Mouse (Mus musculus): Measurements from ENCODE around the gene Slc22a14. TPM values are rescaled to one million over a fixed set of nuclear protein-coding genes. Genes with fewer than 3 reads are reported as not detected.

Gene Slc22a14
- polyA plus RNA-seq, 1 experiment, result 0.05 TPM

GRCm38 (mm10) chr9:119355943-119356342 lies 9.4 kb downstream of the Slc22a14 start:
- peak; percentile 6 for DNase-seq (ENCODE audit: low read depth)
- no peak for TF ChIP-seq POLR2A (IDR thresholded peaks at IDR 0.05; ENCODE audit: borderline replicate concordance, extremely low read depth, insufficient read depth, insufficient read length, poor library complexity, severe bottlenecking)
- TF ChIP-seq CTCF (IDR thresholded peaks at IDR 0.05; ENCODE audit: borderline replicate concordance, extremely low read depth, insufficient read depth, insufficient read length), result no peak

- DNase-seq (ENCODE audit: low read depth), result no peak
- TF ChIP-seq POLR2A (IDR thresholded peaks at IDR 0.05; ENCODE audit: borderline replicate concordance, extremely low read depth, insufficient read depth, insufficient read length, poor library complexity, severe bottlenecking) (no peak), CTCF (IDR thresholded peaks at IDR 0.05; ENCODE audit: borderline replicate concordance, extremely low read depth, insufficient read depth, insufficient read length) (no peak)
These were observed 11.4 kb downstream of the Slc22a14 start for GRCm38 (mm10) chr9:119353926-119354325.

GRCm38 (mm10) chr9:119352060-119352459 lies 13.3 kb downstream of the Slc22a14 start:
- peak; percentile 72 for TF ChIP-seq CTCF (IDR thresholded peaks at IDR 0.05; ENCODE audit: borderline replicate concordance, extremely low read depth, insufficient read depth, insufficient read length)
- no peak for TF ChIP-seq POLR2A (IDR thresholded peaks at IDR 0.05; ENCODE audit: borderline replicate concordance, extremely low read depth, insufficient read depth, insufficient read length, poor library complexity, severe bottlenecking)
- DNase-seq (ENCODE audit: low read depth), result peak; percentile 61

GRCm38 (mm10) chr9:119350947-119351705 lies 14.2 kb downstream of the Slc22a14 start:
- no peak for DNase-seq (ENCODE audit: low read depth)
- no peak for TF ChIP-seq POLR2A (IDR thresholded peaks at IDR 0.05; ENCODE audit: borderline replicate concordance, extremely low read depth, insufficient read depth, insufficient read length, poor library complexity, severe bottlenecking)
- no peak for TF ChIP-seq CTCF (IDR thresholded peaks at IDR 0.05; ENCODE audit: borderline replicate concordance, extremely low read depth, insufficient read depth, insufficient read length)

GRCm38 (mm10) chr9:119350531-119350930 lies 14.8 kb downstream of the Slc22a14 start:
- DNase-seq (ENCODE audit: low read depth), result no peak
- TF ChIP-seq CTCF (IDR thresholded peaks at IDR 0.05; ENCODE audit: borderline replicate concordance, extremely low read depth, insufficient read depth, insufficient read length) (no peak), POLR2A (IDR thresholded peaks at IDR 0.05; ENCODE audit: borderline replicate concordance, extremely low read depth, insufficient read depth, insufficient read length, poor library complexity, severe bottlenecking) (no peak)

GRCm38 (mm10) chr9:119346376-119346775 lies 19.0 kb downstream of the Slc22a14 start:
- TF ChIP-seq POLR2A (IDR thresholded peaks at IDR 0.05; ENCODE audit: borderline replicate concordance, extremely low read depth, insufficient read depth, insufficient read length, poor library complexity, severe bottlenecking) (no peak), CTCF (IDR thresholded peaks at IDR 0.05; ENCODE audit: borderline replicate concordance, extremely low read depth, insufficient read depth, insufficient read length) (no peak)
- DNase-seq (ENCODE audit: low read depth), result no peak

GRCm38 (mm10) chr9:119342728-119343127 lies 22.6 kb downstream of the Slc22a14 start:
- TF ChIP-seq CTCF (IDR thresholded peaks at IDR 0.05; ENCODE audit: borderline replicate concordance, extremely low read depth, insufficient read depth, insufficient read length) (no peak), POLR2A (IDR thresholded peaks at IDR 0.05; ENCODE audit: borderline replicate concordance, extremely low read depth, insufficient read depth, insufficient read length, poor library complexity, severe bottlenecking) (no peak)
- no peak for DNase-seq (ENCODE audit: low read depth)

GRCm38 (mm10) chr9:119340909-119341816 lies 24.2 kb downstream of the Slc22a14 start, which contains the start of gene Myd88:
Myd88 (minus strand) TSS chr9:119341411.
- TF ChIP-seq POLR2A (IDR thresholded peaks at IDR 0.05; ENCODE audit: borderline replicate concordance, extremely low read depth, insufficient read depth, insufficient read length, poor library complexity, severe bottlenecking) (peak; percentile 51; the same call in 1 of the 2 replicates), CTCF (IDR thresholded peaks at IDR 0.05; ENCODE audit: borderline replicate concordance, extremely low read depth, insufficient read depth, insufficient read length) (no peak)
- DNase-seq (ENCODE audit: low read depth), result peak; percentile 99

GRCm38 (mm10) chr9:119340212-119340580 lies 25.2 kb downstream of the Slc22a14 start:
- no peak for TF ChIP-seq POLR2A (IDR thresholded peaks at IDR 0.05; ENCODE audit: borderline replicate concordance, extremely low read depth, insufficient read depth, insufficient read length, poor library complexity, severe bottlenecking)
- no peak for TF ChIP-seq CTCF (IDR thresholded peaks at IDR 0.05; ENCODE audit: borderline replicate concordance, extremely low read depth, insufficient read depth, insufficient read length)
- DNase-seq (ENCODE audit: low read depth), result peak; percentile 3

- peak; percentile 62 for DNase-seq (ENCODE audit: low read depth)
These were observed 25.7 kb downstream of the Slc22a14 start, which contains the start of gene Acaa1a for GRCm38 (mm10) chr9:119339558-119340211. Acaa1a (plus strand) TSS chr9:119339676.

GRCm38 (mm10) chr9:119339106-119339505 lies 26.2 kb downstream of the Slc22a14 start:
- DNase-seq (ENCODE audit: low read depth), result no peak
- TF ChIP-seq CTCF (IDR thresholded peaks at IDR 0.05; ENCODE audit: borderline replicate concordance, extremely low read depth, insufficient read depth, insufficient read length) (no peak), POLR2A (IDR thresholded peaks at IDR 0.05; ENCODE audit: borderline replicate concordance, extremely low read depth, insufficient read depth, insufficient read length, poor library complexity, severe bottlenecking) (no peak)

More at GRCm38 (mm10) chr9:119339558-119340211, 25.7 kb downstream of the Slc22a14 start, which contains the start of gene Acaa1a:
- no peak for TF ChIP-seq POLR2A (IDR thresholded peaks at IDR 0.05; ENCODE audit: borderline replicate concordance, extremely low read depth, insufficient read depth, insufficient read length, poor library complexity, severe bottlenecking)
- TF ChIP-seq CTCF (IDR thresholded peaks at IDR 0.05; ENCODE audit: borderline replicate concordance, extremely low read depth, insufficient read depth, insufficient read length), result no peak

Measured in brain, embryonic 14.5 days (tissue).